1 mouse cellular context compared by ENCODE assay signal in the genomic region with DNA sequence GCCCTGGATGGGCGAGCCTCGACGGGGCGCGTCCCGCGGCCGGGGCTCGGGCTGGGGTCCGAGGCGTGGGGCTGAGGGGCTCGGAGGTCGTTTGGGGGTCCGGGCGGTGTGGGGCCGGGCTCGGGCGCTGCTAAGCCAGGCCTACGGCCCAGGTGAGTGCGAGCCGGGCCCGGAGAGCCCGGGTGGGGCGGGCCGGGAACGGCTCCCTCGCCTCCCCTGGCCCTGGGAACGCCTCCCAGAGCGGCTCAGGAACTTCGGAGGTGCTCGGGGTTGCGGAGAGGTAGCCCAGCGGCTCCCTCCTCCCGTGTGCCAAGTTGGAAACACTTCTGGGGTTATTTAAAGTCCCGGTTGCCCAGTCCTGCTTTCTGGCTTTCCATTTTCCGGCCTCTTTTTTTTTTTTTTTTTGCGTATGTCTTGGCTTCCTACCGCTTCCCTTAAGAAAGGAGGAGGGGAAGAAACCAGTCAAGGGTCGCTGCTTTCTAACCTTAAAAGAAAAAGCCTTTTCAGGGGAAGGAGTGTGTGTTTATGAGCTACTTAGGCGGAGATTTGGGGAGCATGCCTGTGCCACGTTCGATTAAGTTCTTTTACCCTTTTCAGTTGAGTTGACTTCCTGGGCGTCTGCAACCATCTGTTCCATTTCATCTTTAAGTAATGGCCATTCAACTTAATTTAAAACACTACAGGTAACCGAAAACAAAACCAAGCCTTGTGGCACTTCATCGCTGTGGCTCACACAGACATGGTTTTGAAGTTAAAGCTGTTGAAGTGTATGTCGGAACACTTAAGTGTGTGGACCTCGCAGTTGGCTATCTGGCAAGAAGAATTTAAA.
TF ChIP-seq lines count a peak whose summit lies in the region.

No protein-coding gene starts in this region.

TF ChIP-seq in CH12.LX, 34 proteins besides CTCF, POLR2A, EP300 and RAD21:
- TF ChIP-seq ZNF384 (IDR thresholded peaks at IDR 0.05; ENCODE audit: low read depth, low read length) (peak; percentile 77), PAX5 (IDR thresholded peaks at IDR 0.05; ENCODE audit: low read length) (no peak), MXI1 (IDR thresholded peaks at IDR 0.05; ENCODE audit: low read depth, low read length) (no peak; the same call in 1 of the 2 replicates), JUN (IDR thresholded peaks at IDR 0.05; ENCODE audit: insufficient read depth, low read depth, low read length) (no peak)
